Mouse (Mus musculus) embryonic fibroblast, embryonic 13.5 days (primary cell): Measurements from ENCODE around the gene Rpl13a.

Experiments
- CTCF ChIP-seq: IDR thresholded peaks from 2 replicates; pipeline ENCODE4 v1.5.1; 2011; ENCODE audit warnings: mild to moderate bottlenecking, control low read depth, low read length, moderate library complexity, borderline replicate concordance; ENCODE audit not compliant: insufficient read depth
- POLR2A ChIP-seq: IDR thresholded peaks from 2 replicates; pipeline ENCODE4 v1.6.1; 2011; ENCODE audit warnings: low read depth, mild to moderate bottlenecking, control low read depth, low read length, moderate library complexity

GRCm38 (mm10) chr7:45102441-45102840 is 26.1 kb downstream of the Rpl13a start:
- TF ChIP-seq CTCF (no peak), POLR2A (no peak)
